Mouse (Mus musculus): ENCODE data around the gene Ogfrl1.
A peak's percentile ranks its signal among the peaks of the same experiment; 100 is the strongest.

The Ogfrl1 gene

DNA sequence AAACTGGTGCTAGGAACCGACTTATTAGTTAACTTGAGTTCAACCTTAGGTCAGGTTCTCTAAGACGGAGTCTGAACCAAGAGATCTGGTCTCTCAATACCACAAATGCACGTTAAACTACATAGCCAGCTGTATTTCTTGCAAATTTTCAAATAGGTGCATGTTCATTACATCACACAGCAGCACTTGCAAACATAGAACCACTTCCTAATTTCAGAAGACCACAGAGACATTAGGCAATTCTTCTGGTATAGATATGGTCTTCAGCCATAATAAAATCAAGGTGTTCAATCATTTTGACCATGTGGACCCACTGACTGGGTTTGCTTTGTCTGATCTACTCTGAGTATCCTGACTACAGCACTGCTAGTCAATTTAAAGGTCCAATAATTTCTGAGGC is 51.9 kb downstream of the Ogfrl1 start:
- DNase-seq, result no peak

DNA sequence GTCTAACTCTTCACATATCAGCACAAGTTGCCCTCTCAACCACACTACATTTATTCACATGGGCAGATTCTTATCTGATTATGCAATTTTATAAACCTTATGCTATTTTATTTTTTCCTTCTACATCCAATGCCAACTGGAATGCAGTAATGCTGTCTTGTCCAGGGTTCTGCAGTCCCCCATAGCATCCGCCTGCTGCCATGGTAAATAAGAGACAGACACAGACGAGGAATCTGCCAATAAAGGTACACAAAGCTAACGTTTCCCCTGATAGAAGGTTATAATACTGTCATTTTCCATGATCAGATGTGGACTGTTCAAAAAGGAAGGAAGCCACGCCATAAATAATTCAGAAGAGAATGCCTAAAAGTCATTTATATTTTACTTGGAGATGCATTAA is 54.7 kb downstream of the Ogfrl1 start:
- DNase-seq, result no peak

DNA sequence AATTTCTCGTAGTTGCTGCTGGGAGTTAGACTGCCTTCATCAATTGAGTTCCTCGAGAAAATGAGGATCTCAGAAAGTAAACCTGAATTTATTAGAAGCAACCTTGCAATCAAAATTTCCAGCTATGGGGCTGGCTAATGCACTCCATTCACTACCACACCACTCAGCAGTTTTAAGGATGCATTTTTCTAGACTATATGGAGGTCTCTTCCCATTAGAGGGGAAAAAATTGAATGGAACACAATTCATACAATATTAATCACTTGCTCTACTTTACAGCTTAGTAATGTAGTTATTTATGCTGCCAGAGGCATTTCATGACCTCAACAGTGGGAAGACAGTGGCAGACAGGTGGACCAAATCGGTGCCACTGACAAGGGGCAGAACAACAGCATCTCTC is 55.3 kb downstream of the Ogfrl1 start:
- DNase-seq, result no peak

DNA sequence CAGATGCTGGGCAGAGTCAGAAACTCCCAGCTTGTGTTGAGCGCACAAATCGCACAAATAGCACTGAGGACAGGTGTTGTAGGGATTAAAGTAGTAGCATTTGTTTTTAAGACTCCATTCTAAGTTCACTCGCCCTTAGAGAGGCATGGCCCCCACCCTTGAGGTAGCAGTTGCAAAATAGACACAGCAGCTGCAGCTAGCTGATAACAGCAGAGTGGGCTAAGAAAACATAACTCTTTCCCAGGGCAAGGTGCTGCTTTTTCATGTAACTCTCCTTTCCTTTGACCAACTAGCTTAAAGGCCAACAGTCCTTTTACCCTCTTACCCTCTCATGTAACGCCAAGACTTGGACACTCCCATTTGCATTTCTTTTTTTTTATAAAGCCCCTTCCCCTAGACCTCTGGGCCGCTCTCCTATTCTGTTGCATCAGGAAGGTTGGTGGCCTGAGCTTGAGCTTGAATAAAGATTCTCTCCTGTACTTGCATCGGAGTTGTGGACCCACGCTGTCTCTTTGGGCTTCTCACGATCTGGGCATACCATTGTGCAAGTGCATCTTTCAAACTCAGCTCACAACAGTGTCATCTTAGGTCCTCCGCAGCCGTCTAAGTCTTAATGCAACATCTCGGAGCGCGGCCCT is 61.7 kb downstream of the Ogfrl1 start:
- DNase-seq, result no peak

DNA sequence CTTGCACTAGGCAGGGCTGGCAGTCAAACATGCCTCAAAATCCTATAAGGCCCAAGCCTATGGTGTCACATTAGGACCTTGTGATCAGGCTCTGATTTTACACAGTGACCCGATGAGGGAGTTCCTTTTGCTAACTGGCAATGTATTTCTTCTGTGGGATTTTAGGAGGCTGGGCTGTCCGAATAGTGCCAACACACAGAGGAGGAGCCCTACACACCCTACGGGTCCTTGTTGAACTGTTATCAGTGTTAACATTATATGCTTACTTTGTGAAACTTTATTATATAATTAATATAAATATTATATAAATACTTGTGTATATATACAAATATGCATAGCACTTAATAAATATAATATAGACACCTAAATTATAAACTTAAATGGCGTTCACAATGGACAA is 62.5 kb downstream of the Ogfrl1 start:
- DNase-seq, result no peak

DNA sequence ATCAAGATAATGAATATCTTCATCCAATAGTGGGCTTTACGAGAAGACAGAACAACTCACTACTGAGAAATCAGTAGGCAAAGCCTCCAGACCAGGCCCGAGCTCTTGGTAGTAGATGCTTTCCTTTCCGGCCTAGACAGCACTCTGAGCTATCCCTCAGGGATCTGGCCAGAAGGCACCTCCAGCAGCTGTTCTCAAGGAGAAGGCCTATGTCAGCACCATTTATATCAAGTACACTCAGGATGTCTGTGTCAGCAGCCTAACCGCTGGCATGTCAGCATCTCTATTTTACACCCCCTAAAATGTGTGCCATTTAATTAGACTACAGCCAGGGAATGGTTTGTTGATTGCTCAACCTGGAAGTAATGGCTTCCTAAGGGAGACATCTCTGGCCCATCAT is 65.4 kb downstream of the Ogfrl1 start:
- no peak for DNase-seq

DNA sequence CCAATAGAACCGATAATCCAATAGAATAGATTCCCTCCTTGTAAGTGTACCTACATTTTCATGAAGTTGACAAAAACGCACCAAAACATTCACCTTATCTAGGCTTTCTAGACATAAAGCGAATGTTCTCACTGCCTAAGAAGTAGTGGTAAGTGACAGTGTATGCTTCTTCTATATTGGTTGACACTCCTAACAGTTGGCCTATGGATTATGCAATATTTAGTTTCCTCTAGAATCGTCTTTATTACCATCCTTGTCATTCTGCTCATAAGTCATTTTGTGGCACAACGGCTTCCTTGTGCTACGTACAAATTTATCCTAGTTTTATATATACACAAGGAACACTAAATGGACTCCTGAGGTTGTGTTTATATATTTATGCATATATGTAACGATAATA is 72.4 kb downstream of the Ogfrl1 start:
- no peak for DNase-seq

DNA sequence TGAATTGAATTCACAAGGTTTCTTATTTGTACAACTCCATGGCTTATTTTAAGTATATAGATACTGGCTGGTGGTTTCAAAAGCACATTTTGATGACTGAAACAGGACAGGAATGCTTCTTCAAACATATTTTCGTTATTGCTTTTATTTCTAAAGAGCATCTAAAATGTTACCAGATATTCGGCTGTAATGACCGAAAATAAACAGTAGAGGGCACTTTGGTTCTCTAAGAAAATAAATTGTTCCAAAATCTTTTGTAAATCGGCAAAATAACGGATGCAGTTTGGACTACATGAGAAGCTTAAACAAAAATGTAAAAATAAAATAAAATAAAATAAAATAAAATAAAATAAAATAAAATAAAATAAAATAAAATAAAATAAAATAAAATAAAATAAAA is 73.3 kb downstream of the Ogfrl1 start:
- DNase-seq, result peak in 1 of 2 experiments; percentile 38

DNA sequence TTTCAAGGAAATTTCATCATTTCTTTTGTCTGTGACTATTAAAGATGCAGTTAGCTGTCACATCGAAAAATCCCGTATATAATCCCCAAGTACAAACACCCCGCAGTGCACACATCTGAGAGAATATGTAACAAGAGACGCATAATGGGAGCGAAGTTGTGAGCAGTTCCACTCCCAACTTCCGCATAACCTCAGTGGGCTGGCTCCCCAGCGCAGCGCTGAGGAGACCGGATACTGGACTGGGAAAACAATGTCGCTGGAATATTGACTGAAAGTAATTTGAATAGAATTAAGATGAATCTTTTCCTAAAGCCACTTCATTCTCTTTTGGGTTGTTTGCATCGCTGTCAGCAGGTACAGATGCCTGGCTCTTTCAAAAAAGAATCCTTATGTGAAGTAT is 74.3 kb downstream of the Ogfrl1 start:
- DNase-seq, result peak in 1 of 2 experiments; percentile 28

DNA sequence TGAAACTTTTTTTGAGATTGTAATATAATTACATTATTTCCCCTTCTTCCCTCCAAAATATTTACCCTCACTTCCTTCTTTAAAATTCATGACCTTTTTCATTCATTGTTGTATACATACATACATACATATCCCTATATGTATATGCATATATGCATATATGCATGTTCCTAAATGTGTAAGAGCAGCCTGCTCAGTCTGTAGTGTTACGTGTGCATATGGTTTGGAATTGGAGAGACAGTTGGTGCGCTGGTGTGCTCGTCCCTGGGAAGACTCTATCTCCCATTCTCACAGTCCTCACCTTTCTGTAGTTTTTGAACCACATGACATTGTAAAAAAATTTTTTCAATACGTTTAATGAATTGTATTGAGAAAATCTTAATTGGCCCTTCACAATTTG is 75.4 kb downstream of the Ogfrl1 start:
- no peak for DNase-seq

DNA sequence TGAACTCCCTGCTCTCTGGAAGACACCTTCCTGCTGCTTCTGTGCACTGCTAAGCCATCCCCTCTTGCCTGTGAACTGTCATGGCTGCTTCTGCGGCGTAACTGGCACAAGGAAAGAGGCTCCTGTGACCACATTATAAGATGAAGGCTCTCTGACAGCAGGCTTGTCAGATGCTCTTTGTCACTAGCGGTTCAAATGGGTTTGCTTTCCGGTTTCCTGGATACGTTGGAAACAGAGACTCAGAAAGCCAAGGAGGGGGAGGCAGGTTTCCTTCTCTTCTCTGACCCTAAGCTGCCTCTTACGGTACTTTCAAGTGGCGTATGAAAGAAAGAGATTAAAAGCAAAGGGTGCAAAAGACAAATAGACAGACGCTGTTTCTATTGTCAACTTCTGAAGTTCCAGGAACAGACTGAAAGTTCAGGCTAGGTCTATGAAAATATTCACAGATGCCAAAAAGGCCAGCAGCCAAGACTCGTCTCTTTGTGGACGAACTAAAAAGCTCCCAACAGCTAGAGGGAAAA is 76.2 kb downstream of the Ogfrl1 start:
- peak; percentile 19 to 43 for DNase-seq

DNA sequence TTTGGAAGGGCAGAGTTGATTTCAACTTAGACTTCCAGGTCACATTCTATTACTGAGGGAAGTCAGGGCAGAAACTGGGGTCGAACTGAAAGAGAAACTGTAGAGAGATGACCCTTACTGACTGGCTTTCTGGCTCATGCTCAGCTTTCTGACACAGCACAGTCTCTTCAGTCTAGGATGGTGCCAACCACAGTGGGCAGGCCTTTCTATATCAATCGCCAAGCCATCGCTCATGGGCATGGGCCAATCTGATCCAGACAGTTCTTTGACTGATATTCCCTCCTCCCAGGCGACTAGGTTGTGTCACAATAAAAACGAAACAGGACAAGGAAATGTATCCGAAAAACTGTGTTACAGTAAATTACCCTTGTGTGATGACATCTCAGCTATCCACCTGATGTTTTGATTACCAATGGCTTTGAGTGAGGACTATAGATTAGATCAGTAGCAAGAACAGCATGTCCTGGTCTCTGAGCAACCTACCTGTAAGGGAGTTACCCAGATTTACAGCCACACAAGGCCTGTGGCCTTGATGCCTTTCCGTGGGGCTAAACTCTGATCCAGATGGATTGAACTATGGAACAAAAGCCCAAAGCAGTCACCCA is 76.9 kb downstream of the Ogfrl1 start:
- DNase-seq, result no peak
